Mouse (Mus musculus) kidney, adult 11 months (tissue): ENCODE measurements around the gene Akirin1.

ENCODE experiments used
- DNase-seq: peaks from one replicate; pipeline ENCODE4 v3.0.0; 2022

Gene Akirin1

GRCm38 (mm10) chr4:123750152-123750651, at the start of gene Akirin1:
Gene Akirin1 (minus strand): TSS chr4:123750345.
- DNase-seq: peak; percentile 95

- DNase-seq: no peak
Measured at GRCm38 (mm10) chr4:123797856-123798255, 47.7 kb upstream of the Akirin1 start.

GRCm38 (mm10) chr4:123797403-123797802, 47.3 kb upstream of the Akirin1 start:
- no peak for DNase-seq

GRCm38 (mm10) chr4:123795057-123795456, 44.9 kb upstream of the Akirin1 start:
- DNase-seq: no peak

GRCm38 (mm10) chr4:123793136-123793535, 43.0 kb upstream of the Akirin1 start:
- no peak for DNase-seq

- no peak for DNase-seq
Measured at GRCm38 (mm10) chr4:123792666-123793065, 42.5 kb upstream of the Akirin1 start.

GRCm38 (mm10) chr4:123787191-123787985, 37.2 kb upstream of the Akirin1 start, which contains the start of gene Rhbdl2:
Gene Rhbdl2 (plus strand): TSS chr4:123787874.
- DNase-seq: peak; percentile 87

- no peak for DNase-seq
Measured at GRCm38 (mm10) chr4:123768234-123768633, 18.1 kb upstream of the Akirin1 start.

GRCm38 (mm10) chr4:123767807-123768206, 17.7 kb upstream of the Akirin1 start:
- no peak for DNase-seq

- DNase-seq: no peak
Measured at GRCm38 (mm10) chr4:123765071-123765470, 14.9 kb upstream of the Akirin1 start.

- peak; percentile 23 for DNase-seq
Measured at GRCm38 (mm10) chr4:123758306-123758705, 8.2 kb upstream of the Akirin1 start.

GRCm38 (mm10) chr4:123750707-123751312, 665 bp upstream of the Akirin1 start:
- peak; percentile 35 for DNase-seq

- DNase-seq: peak; percentile 34
Measured at GRCm38 (mm10) chr4:123749484-123750130, 538 bp downstream of the Akirin1 start.

GRCm38 (mm10) chr4:123748726-123749415, 1.3 kb downstream of the Akirin1 start:
- no peak for DNase-seq

GRCm38 (mm10) chr4:123745221-123745775, 4.8 kb downstream of the Akirin1 start:
- DNase-seq: no peak

- no peak for DNase-seq
Measured at GRCm38 (mm10) chr4:123742891-123743290, 7.3 kb downstream of the Akirin1 start.

- DNase-seq: no peak
Measured at GRCm38 (mm10) chr4:123738708-123739107, 11.4 kb downstream of the Akirin1 start.

GRCm38 (mm10) chr4:123733532-123733931, 16.6 kb downstream of the Akirin1 start:
- DNase-seq: no peak

- no peak for DNase-seq
Measured at GRCm38 (mm10) chr4:123732921-123733320, 17.2 kb downstream of the Akirin1 start.

GRCm38 (mm10) chr4:123732163-123732910, 17.8 kb downstream of the Akirin1 start:
- DNase-seq: peak; percentile 16

GRCm38 (mm10) chr4:123721761-123722160, 28.4 kb downstream of the Akirin1 start:
- no peak for DNase-seq

- no peak for DNase-seq
Measured at GRCm38 (mm10) chr4:123718434-123718780, 31.7 kb downstream of the Akirin1 start.
